Mouse (Mus musculus): ENCODE results near the gene Ndufa13.
"Not testable (repeated sequence)": the region's sequence is repeated elsewhere in the genome, so short reads cannot be mapped to it uniquely, and the experiment has no call there.

Ndufa13 gene

DNA sequence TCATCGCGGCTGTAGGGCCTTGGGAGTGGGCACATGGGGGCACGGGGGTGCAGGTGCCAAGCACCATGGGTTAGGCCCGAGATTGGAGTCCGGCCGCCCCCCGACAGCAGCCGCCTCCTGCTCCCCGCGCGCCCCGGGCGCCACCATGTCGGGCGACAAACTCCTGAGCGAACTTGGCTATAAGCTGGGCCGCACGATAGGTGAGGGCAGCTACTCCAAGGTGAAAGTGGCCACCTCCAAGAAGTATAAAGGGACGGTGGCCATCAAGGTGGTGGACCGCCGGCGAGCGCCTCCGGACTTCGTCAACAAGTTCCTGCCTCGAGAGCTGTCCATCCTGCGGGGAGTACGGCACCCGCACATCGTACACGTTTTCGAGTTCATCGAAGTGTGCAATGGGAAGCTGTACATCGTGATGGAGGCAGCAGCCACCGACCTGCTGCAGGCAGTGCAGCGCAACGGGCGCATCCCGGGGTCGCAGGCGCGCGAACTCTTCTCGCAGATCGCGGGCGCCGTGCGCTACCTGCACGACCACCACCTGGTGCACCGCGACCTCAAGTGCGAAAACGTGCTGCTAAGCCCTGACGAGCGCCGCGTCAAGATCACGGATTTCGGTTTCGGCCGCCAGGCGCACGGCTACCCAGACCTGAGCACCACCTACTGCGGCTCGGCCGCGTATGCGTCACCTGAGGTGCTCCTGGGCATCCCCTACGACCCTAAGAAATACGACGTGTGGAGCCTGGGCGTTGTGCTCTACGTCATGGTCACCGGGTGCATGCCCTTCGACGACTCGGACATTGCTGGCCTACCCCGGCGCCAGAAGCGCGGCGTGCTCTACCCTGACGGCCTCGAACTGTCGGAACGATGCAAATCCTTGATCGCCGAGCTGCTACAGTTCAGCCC lies at the start of gene Ndufa13, which contains the start of the genes Tssk6 and Yjefn3:
Ndufa13 (minus strand) TSS at position 396 of the 900 bp plus-strand sequence.
Tssk6 (plus strand) TSS at position 22 of the 900 bp plus-strand sequence.
Yjefn3 (minus strand) TSS at position 550 of the 900 bp plus-strand sequence.
- ATAC-seq (ENCODE audit: low TSS enrichment): peak; percentile 0; the same call in 1 of the 2 replicates

DNA sequence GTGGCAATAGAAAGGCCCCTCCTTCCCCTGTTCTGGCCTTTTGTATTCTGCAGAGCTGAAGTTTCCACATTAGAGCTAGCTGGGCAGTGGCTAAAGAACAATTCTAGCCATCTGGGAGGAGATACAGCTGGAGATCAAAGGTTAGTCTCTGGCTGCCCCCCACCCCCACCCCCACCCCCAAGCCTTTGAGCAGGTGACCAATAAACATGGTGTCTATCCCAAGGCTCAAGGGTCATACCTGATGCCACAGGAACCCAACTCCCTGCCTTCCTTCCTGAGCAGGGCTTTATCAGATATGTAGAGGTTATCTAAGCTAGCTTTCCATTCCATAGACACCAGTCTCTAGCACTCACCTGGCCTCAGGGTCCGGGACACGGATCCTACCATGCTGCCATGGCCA lies 47.9 kb upstream of the Ndufa13 start:
- ATAC-seq (ENCODE audit: low TSS enrichment): no peak

- ATAC-seq (ENCODE audit: low TSS enrichment): not testable (repeated sequence)
Observed at GRCm38 (mm10) chr8:69942495-69942894, 40.1 kb upstream of the Ndufa13 start.

DNA sequence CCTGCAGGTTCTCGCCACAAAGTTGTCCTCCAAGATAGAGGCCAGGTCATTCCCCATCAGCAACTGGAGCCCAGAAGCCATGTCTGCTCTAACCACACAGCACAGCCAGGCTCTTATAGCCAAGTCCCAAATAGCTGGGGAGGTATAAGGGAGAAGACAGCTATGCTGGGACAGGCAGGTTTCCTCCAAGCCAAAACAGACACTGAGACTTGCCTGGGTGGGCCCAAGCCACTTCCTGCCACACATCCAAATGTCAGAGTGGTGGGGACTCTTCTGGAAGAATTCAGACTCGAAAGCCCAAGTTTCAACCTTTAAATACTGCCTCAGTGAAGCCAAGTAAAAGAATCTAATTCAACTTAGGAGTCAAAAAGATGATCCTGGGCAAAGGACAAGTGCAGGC lies 38.0 kb upstream of the Ndufa13 start:
- no peak for ATAC-seq (ENCODE audit: low TSS enrichment)

DNA sequence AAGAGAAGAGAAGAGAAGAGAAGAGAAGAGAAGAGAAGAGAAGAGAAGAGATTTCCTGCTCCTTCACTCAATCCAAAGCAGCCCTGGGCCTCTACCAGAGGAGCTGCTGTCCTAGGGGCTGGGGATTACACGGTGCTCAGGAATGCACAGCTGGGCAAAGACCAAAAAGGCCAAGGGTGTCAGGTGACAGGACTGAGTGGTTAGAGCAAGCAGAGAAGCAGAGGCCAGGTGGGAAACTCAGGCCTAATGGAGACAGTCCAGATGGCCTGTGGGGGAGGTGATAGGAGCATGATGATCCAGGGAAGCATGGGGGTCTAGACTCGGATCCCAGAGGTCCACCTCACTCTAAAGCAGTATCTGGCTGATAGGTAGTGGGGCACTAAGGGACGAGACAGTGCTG lies 37.3 kb upstream of the Ndufa13 start:
- no peak for ATAC-seq (ENCODE audit: low TSS enrichment)

DNA sequence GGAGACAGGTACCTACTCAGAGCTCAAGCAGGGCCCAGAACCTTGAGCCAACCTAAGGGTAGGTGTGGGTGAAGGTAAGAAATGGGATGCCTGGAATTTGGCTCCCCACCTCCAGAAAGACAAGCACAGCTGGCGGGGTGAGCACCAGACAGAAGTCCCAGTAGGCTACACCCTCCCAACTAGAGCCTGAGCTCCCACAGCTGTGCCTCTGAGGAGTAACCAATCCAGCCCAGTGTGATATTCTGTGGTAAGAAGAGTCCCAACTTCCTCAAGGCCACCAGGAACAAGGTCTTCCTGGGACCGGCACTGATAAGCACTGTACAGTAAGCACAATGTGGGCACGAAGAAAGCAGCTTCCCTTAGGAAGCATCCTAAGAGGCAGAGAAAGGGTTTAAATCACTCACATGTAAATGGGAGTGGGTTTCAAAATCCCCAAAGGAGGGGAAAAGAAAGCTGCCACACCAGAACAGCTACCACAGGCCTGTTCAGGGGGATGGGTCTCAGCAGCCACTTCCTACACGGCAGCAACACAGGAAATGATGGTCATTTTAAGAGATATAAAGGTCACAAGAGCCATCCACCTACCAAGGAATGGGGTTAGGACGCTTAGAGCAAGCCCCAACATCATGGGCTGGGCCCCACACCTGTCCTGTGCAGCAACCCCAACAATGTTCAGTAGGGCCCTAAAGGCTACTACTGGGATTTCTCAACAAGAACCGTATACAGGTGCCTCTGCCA lies 36.1 kb upstream of the Ndufa13 start:
- ATAC-seq (ENCODE audit: low TSS enrichment): no peak

DNA sequence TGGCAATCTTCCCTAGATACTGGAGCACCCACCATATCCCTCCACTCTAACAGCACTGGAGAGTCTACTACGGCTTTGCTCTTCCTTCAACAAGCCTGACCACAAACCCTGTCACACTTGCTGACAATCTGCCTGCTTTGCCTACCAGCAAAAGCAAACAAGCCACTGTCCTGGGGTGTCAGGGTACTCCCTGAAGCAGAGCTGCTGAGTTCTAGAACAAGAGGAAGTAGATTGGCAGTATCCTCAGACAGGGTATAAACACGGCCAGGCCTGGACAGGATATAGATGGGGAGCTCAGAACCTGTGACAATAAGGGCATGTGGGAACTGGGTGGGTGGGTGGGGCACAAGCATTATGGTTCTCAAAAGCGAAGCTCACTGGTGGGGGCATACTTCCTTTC lies 35.1 kb upstream of the Ndufa13 start:
- no peak for ATAC-seq (ENCODE audit: low TSS enrichment)

DNA sequence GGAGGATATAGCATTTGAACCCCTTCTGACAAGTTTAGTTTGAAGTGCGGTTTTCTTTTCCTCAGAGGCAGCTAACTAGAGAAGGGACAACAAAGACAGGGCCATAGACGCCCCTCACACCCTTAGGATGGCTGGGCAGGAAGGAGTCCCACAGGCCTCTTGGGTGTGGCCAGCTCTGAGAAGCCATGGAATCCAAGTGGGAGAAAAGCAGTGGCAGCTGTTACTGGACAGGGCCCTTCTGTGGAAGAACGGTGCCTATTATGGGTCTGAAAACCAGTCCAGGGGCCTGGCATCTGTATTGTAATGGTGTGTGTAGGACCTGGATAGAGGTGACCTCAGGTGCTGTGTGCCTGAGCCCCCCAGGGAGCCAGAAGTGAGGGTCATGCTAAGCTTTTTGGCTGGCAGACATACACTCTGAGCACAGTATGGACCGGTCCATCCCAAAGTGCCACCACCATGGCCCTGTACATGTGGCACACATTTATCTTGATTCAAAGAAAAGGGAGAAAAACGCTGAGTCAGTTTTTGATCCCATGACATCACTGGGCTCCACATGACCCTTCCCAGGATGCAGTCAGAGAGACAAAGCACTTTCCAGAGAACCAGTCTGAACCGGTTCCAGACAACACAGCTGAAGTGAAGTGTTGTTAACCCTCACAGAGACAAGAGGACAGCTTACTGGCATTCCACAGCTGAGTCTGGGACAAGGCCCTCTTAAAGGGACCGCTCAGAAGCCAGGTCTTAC lies 33.9 kb upstream of the Ndufa13 start:
- peak; percentile 67; the same call in 1 of the 2 replicates for ATAC-seq (ENCODE audit: low TSS enrichment)

GRCm38 (mm10) chr8:69935431-69935830 lies 33.1 kb upstream of the Ndufa13 start:
- ATAC-seq (ENCODE audit: low TSS enrichment): no peak

GRCm38 (mm10) chr8:69934582-69934981 lies 32.2 kb upstream of the Ndufa13 start:
- ATAC-seq (ENCODE audit: low TSS enrichment): no peak

- ATAC-seq (ENCODE audit: low TSS enrichment): no peak
Observed at GRCm38 (mm10) chr8:69933811-69934210, 31.5 kb upstream of the Ndufa13 start.

DNA sequence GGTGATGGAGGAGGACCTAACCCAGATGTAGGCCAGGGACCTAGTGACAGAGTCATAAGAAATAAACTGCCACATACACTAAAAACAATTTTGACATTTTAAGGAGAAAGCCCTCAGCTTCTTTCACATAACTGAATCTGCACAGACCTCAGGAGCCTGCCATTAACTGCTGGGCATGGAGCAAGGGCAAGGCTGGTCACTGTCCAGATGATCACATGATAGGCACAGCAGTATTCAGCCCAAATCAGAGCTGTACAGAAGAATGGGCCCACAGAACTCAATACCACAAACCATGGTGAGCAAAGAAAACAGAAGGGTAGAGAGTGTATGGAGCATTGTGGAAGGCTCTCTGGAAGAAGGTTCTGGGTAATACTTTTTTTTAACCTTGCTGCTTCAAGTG lies 24.5 kb upstream of the Ndufa13 start:
- ATAC-seq (ENCODE audit: low TSS enrichment): no peak

DNA sequence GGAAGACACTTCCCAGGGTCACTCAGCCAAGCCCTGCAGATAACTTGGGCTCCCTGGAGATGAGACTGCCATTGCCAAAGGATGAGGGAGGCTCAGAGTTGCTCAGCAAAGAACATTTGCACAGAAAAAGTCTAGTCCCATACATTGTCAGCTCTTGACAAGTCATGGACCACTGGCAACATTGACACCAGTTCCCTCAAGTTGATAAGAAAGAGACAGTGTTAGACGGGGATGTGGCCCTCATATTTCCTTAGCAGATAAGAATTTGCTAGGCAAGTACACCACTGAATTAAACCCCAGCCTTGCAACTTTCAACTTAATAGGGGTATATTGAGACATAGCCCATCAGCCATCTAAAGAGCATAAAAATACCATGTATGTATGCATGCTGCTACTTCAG lies 21.6 kb upstream of the Ndufa13 start:
- no peak for ATAC-seq (ENCODE audit: low TSS enrichment)

DNA sequence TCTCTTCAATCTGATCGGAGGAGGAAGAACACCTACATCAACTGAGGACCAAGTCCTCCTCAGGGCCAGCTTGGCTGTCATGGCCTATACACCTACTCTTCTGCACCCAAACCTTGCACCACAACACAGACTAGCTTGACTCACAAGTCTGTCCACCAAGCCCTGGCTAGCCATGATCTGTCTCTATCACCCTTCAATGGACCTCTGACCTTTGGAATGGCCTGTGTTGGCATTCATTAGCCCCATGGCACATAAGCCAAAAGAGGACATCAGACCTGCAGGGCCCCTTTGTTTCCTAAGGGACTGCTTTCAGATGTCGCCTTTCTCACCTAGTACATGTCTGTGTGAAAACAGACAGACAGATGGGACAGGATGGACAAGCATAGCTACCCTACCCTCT lies 18.8 kb upstream of the Ndufa13 start:
- ATAC-seq (ENCODE audit: low TSS enrichment): no peak

- no peak for ATAC-seq (ENCODE audit: low TSS enrichment)
Observed at GRCm38 (mm10) chr8:69919876-69920662, 17.7 kb upstream of the Ndufa13 start.

- ATAC-seq (ENCODE audit: low TSS enrichment): peak; percentile 63
Observed at GRCm38 (mm10) chr8:69919010-69919409, 16.7 kb upstream of the Ndufa13 start.

DNA sequence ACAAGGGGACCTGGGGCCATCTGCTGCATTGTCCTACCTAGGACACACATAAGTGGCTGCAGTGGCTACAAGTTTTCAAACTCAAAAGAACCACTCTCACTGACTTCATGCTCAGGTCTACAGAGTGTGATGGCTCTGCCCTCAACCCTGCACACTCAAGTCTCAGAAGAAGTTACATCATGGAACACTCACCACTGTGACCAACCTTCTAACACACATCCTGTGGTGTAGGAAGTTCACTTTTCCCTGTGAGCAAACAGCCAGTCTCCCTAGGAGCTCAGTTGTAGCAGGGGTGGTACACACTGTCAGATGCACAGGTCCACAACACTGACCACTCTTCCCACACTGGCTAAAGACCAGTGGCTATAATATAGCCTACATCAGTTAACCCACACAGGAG lies 16.1 kb upstream of the Ndufa13 start:
- ATAC-seq (ENCODE audit: low TSS enrichment): no peak

- peak; percentile 41 for ATAC-seq (ENCODE audit: low TSS enrichment)
Observed at GRCm38 (mm10) chr8:69915748-69916147, 13.4 kb upstream of the Ndufa13 start.

GRCm38 (mm10) chr8:69914526-69914925 lies 12.2 kb upstream of the Ndufa13 start:
- no peak for ATAC-seq (ENCODE audit: low TSS enrichment)

DNA sequence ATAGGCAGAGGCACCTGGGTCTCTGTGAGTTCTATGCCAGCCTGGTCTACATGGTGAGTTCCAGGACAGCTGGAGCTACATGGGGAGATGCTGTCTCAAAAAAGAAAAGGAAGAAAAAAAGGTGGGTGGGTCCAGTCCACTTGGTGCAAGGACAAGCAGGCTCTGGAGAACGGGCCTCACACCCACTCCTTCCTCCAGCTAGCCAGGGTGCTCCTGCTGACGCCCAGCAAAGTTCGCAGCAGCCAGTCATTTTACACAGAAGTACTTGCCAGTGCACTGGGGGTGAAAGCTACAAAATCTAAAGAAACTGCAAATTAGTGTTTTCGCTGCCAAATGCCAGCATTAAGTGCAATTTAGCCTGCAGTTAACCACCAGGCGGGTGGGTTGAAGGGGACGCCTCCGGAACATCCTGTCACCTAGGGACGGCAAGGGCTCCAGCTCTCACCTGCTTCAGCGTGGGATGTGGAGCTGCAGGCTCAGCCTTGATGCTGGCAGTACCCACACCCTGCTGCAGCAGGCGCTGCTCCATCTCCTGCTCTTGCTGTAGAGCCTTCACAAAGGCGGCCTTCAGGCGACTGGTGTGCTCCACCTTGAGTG lies 10.2 kb upstream of the Ndufa13 start:
- ATAC-seq (ENCODE audit: low TSS enrichment): peak; percentile 78

- no peak for ATAC-seq (ENCODE audit: low TSS enrichment)
Observed at GRCm38 (mm10) chr8:69911917-69912316, 9.6 kb upstream of the Ndufa13 start.

All from frontal cortex, adult (tissue).